Comparison of ENCODE assay signal across 7 mouse cellular contexts in the genomic region with DNA sequence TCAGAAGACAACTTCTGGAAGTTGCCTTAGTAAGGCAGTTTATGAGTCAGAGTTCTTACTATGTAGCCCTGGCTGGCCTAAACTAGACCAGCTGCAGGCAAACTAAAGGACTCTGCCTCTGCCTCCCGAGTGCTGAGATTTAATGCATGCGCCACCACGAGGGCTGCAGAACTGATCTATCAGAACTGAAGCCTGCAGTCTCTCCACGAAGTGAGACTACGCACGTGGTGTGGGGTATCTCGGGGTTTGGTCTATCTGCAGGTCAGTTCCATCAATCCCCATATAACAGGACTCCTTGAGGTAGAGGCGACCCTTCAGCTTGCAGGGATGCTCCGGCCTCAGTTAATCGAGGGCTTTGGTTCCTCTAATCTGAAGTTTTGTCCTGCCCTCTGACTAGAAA. TPM values are rescaled to one million over a fixed set of nuclear protein-coding genes. Genes with fewer than 3 reads are reported as not detected.
DNase-seq lines count a peak whose midpoint lies in the region; ATAC-seq and TF ChIP-seq lines count a peak whose summit lies in the region.

No protein-coding gene starts in this region.

- H3K9ac ChIP-seq in forebrain, postnatal 0 days = peak overlapping the region; percentile 83
- peak overlapping the region; percentile 88 for H3K9ac ChIP-seq in limb, embryonic 12.5 days (replicated peaks)
- peak overlapping the region; percentile 99 for H3K9ac ChIP-seq in midbrain, embryonic 15.5 days

- WGBS in forebrain, postnatal 0 days = 2% methylated on average over 10 of the region's 10 CpGs
- 1% methylated on average over 10 of the region's 10 CpGs for WGBS in limb, embryonic 12.5 days
- WGBS in midbrain, embryonic 15.5 days = under 1% methylated on average over 10 of the region's 10 CpGs

- peak; percentile 58 to 65 for DNase-seq in right cerebral cortex, postnatal 10 days (ENCODE audit: low spot score in 2 of 2)
- DNase-seq in right cerebral cortex, postnatal 14 days = no peak
- DNase-seq in forebrain, postnatal 0 days = no peak
- no peak for DNase-seq in T-cell, adult 2 months (ENCODE audit: low spot score)

- H3K36me3 ChIP-seq in forebrain, postnatal 0 days (ENCODE audit: insufficient read depth) = no peaks in the 10 kb centered on the region; the same call in 1 of the 2 replicates
- H3K36me3 ChIP-seq in limb, embryonic 12.5 days = peaks cover 37% of the 10 kb centered on the region
- no peaks in the 10 kb centered on the region for H3K36me3 ChIP-seq in midbrain, embryonic 15.5 days (replicated peaks)

- ATAC-seq in common myeloid progenitor, adult 5-6 weeks (replicated peaks; ENCODE audit: low read depth, poor library complexity, severe bottlenecking) = peak; percentile 13
- ATAC-seq in forebrain, postnatal 0 days = peak; percentile 46
- peak; percentile 56 for ATAC-seq in limb, embryonic 12.5 days (ENCODE audit: insufficient number of reproducible peaks, insufficient read depth, low FRiP score, low TSS enrichment, low read depth)
- ATAC-seq in midbrain, embryonic 15.5 days (replicated peaks) = peak; percentile 77

- H3K27ac ChIP-seq in forebrain, postnatal 0 days (ENCODE audit: low read depth, low read length) = peak overlapping the region; percentile 94
- peak overlapping the region; percentile 93 for H3K27ac ChIP-seq in limb, embryonic 12.5 days
- peak overlapping the region; percentile 94 for H3K27ac ChIP-seq in midbrain, embryonic 15.5 days

- no peaks in the 10 kb centered on the region for H3K27me3 ChIP-seq in forebrain, postnatal 0 days (ENCODE audit: insufficient read depth, low read length)
- H3K27me3 ChIP-seq in limb, embryonic 12.5 days = no peaks in the 10 kb centered on the region
- H3K27me3 ChIP-seq in midbrain, embryonic 15.5 days (replicated peaks) = no peaks in the 10 kb centered on the region

- peak overlapping the region; percentile 62 for H3K4me3 ChIP-seq in forebrain, postnatal 0 days (ENCODE audit: low read depth, low read length)
- H3K4me3 ChIP-seq in limb, embryonic 12.5 days (replicated peaks) = peak overlapping the region; percentile 81
- peak overlapping the region; percentile 89 for H3K4me3 ChIP-seq in midbrain, embryonic 15.5 days

- H3K4me2 ChIP-seq in forebrain, postnatal 0 days (ENCODE audit: low read depth) = peak overlapping the region; percentile 90
- H3K4me2 ChIP-seq in limb, embryonic 12.5 days = peak overlapping the region; percentile 80
- peak overlapping the region; percentile 84 for H3K4me2 ChIP-seq in midbrain, embryonic 15.5 days

- TF ChIP-seq CTCF in forebrain, postnatal 0 days (IDR thresholded peaks at IDR 0.05; ENCODE audit: low read depth) = no peak

- peaks cover 6% of the 10 kb centered on the region; the same call in 1 of the 2 replicates for H3K4me1 ChIP-seq in forebrain, postnatal 0 days (ENCODE audit: insufficient read depth)
- peaks cover 14% of the 10 kb centered on the region for H3K4me1 ChIP-seq in limb, embryonic 12.5 days (replicated peaks)
- peaks cover 17% of the 10 kb centered on the region for H3K4me1 ChIP-seq in midbrain, embryonic 15.5 days

- H3K9me3 ChIP-seq in forebrain, postnatal 0 days (ENCODE audit: low read length) = no peaks in the 10 kb centered on the region
- no peaks in the 10 kb centered on the region for H3K9me3 ChIP-seq in limb, embryonic 12.5 days
- no peaks in the 10 kb centered on the region for H3K9me3 ChIP-seq in midbrain, embryonic 15.5 days

RNA-seq across cellular contexts. Expression of a gene that starts 0.6 kb away (rescaled TPM):
- 28.3 and 36.1 TPM in 2 replicates for total RNA-seq in common myeloid progenitor, adult 5-6 weeks (2017)
- total RNA-seq in forebrain, postnatal 0 days (2014; rRNA removed) = 45.1 and 59.7 TPM in 2 replicates
- polyA plus RNA-seq in forebrain, postnatal 0 days (2015; fragmentation: Nextera tagmentation; extraction: Ambion mirVana) = 12.0 and 14.5 TPM in 2 replicates
- polyA plus RNA-seq in limb, embryonic 12.5 days (2016; fragmentation: Nextera tagmentation; extraction: Ambion mirVana) = 33.9 and 40.1 TPM in 2 replicates
- polyA plus RNA-seq in midbrain, embryonic 15.5 days (2015; fragmentation: Nextera tagmentation; extraction: Ambion mirVana) = 19.7 and 24.4 TPM in 2 replicates

RNA-seq across cellular contexts. Expression of a gene that starts 39.9 kb away (rescaled TPM):
- total RNA-seq in common myeloid progenitor, adult 5-6 weeks (2017) = 13.9 and 16.2 TPM in 2 replicates
- total RNA-seq in forebrain, postnatal 0 days (2014; rRNA removed) = 0.46 and 1.5 TPM in 2 replicates
- 0.58 and 0.85 TPM in 2 replicates for polyA plus RNA-seq in forebrain, postnatal 0 days (2015; fragmentation: Nextera tagmentation; extraction: Ambion mirVana)
- 18.4 and 18.5 TPM in 2 replicates for polyA plus RNA-seq in limb, embryonic 12.5 days (2016; fragmentation: Nextera tagmentation; extraction: Ambion mirVana)
- 0.98 and 1.7 TPM in 2 replicates for polyA plus RNA-seq in midbrain, embryonic 15.5 days (2015; fragmentation: Nextera tagmentation; extraction: Ambion mirVana)

RNA-seq across cellular contexts. Expression of a gene that starts 40.0 kb away (rescaled TPM):
- 116 and 120 TPM in 2 replicates for total RNA-seq in common myeloid progenitor, adult 5-6 weeks (2017)
- 63.1 and 66.0 TPM in 2 replicates for total RNA-seq in forebrain, postnatal 0 days (2014; rRNA removed)
- 68.7 and 69.2 TPM in 2 replicates for polyA plus RNA-seq in forebrain, postnatal 0 days (2015; fragmentation: Nextera tagmentation; extraction: Ambion mirVana)
- 111 and 112 TPM in 2 replicates for polyA plus RNA-seq in limb, embryonic 12.5 days (2016; fragmentation: Nextera tagmentation; extraction: Ambion mirVana)
- 77.2 and 78.1 TPM in 2 replicates for polyA plus RNA-seq in midbrain, embryonic 15.5 days (2015; fragmentation: Nextera tagmentation; extraction: Ambion mirVana)

Comparison
In these comparisons a context has a peak if more than half of its experiments do, and no peak if none do; other contexts are left out.
1. DNase-seq: peak in right cerebral cortex, postnatal 10 days (2 of 2); none in right cerebral cortex, postnatal 14 days (single experiment), forebrain, postnatal 0 days (single experiment) and T-cell, adult 2 months (single experiment).
2. ATAC-seq: peak in every context shown above with its lines; median percentile 77 in midbrain, embryonic 15.5 days; 56 in limb, embryonic 12.5 days; 46 in forebrain, postnatal 0 days; 13 in common myeloid progenitor, adult 5-6 weeks.
3. Peak in every context shown above with its lines, with median percentiles within 50 percentile points of each other: H3K27ac ChIP-seq, H3K4me2 ChIP-seq, H3K4me3 ChIP-seq and H3K9ac ChIP-seq.